Mouse (Mus musculus): ENCODE measurements around the gene Gab1. TPM values are rescaled to one million over a fixed set of nuclear protein-coding genes. Genes with fewer than 3 reads are reported as not detected.
A peak's percentile ranks its signal among the peaks of the same experiment; 100 is the strongest.
"Not testable (repeated sequence)": the region's sequence is repeated elsewhere in the genome, so short reads cannot be mapped to it uniquely, and the experiment has no call there.

Gene Gab1
- total and polyA plus RNA-seq, 3 experiments = 32.6 to 40.2 (median 38.3) TPM

- H3K27me3 ChIP-seq (ENCODE audit: control insufficient read depth, insufficient read depth, low read length) = no peaks in the 10 kb centered on the region
- H3K9ac ChIP-seq (ENCODE audit: low read depth, low read length) = no peak overlapping the region
- H3K4me1 ChIP-seq (ENCODE audit: control insufficient read depth, insufficient read depth, low read length) = no peaks in the 10 kb centered on the region; the same call in 1 of the 2 replicates
- no peak overlapping the region for H3K4me3 ChIP-seq
- no peak overlapping the region for H3K27ac ChIP-seq
- 87% methylated on average over 6 of the region's 6 CpGs for WGBS
- intact Hi-C loops (cut with DNase I) = no loop called here
- peaks cover 12% of the 10 kb centered on the region for H3K36me3 ChIP-seq (ENCODE audit: control insufficient read depth, insufficient read depth, low read length)
- TF ChIP-seq CTCF (IDR thresholded peaks at IDR 0.05) = no peak
- no peak for TF ChIP-seq POLR2A (IDR thresholded peaks at IDR 0.05; ENCODE audit: insufficient read depth, low read depth, low read length)
- TF ChIP-seq EP300 (IDR thresholded peaks at IDR 0.05; ENCODE audit: insufficient read depth, low read depth, low read length) = no peak
- H3K79me2 ChIP-seq (replicated peaks; ENCODE audit: control insufficient read depth, insufficient read depth, low read length) = no peaks in the 10 kb centered on the region
- no peak for DNase-seq
These were observed 111.9 kb downstream of the Gab1 start for GRCm38 (mm10) chr8:80768451-80768850.

DNA sequence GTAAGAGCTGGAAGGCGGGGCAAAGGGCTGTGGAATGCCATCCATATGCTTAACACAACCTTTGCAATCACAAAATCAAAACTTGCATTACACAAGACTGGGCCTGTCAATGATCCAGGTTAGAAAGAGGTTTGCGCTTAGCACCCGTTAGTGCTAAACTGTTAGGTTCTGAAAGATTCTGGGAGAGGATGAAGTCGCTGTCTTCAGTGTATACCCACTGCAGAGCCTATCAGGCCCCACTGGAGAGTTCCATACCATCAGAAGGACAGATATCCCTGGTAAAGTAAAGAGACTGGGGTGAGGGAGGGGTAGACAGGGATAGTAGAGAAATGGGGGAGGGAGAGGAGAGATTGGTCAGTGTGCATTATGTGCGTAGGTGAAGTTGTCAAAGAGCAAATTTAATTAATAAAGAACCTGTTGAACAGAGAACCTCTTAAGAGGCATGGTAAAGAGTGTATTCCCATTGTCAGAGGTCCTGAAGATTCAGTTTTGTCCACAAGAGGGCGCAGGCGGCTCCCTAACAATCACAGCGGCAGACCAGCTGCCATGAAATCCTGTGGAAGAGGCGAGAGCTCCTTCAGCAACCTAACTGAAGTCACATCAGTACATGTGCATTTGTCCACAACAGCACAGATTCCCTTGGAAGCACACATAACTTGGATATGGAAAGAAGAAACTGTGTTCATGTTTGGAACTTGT lies 127.2 kb downstream of the Gab1 start:
- no peak overlapping the region for H3K9ac ChIP-seq (ENCODE audit: low read depth, low read length)
- H3K36me3 ChIP-seq (ENCODE audit: control insufficient read depth, insufficient read depth, low read length) = no peaks in the 10 kb centered on the region
- peak; percentile 74 to 83 for DNase-seq
- no peaks in the 10 kb centered on the region for H3K27me3 ChIP-seq (ENCODE audit: control insufficient read depth, insufficient read depth, low read length)
- no peaks in the 10 kb centered on the region for H3K79me2 ChIP-seq (replicated peaks; ENCODE audit: control insufficient read depth, insufficient read depth, low read length)
- no peak overlapping the region for H3K27ac ChIP-seq
- H3K4me3 ChIP-seq = no peak overlapping the region
- WGBS = 27% methylated on average over 9 of the region's 9 CpGs
- intact Hi-C loops (cut with DNase I) = loop anchor here (1.0 to 5.0 kb wide), 4 partner anchors 60 to 244 kb away; no protein-coding TSS in a partner anchor
- peaks cover 3% of the 10 kb centered on the region; the same call in 1 of the 2 replicates for H3K4me1 ChIP-seq (ENCODE audit: control insufficient read depth, insufficient read depth, low read length)
- TF ChIP-seq EP300 (IDR thresholded peaks at IDR 0.05; ENCODE audit: insufficient read depth, low read depth, low read length) = peak; percentile 74; the same call in 1 of the 2 replicates
- TF ChIP-seq POLR2A (IDR thresholded peaks at IDR 0.05; ENCODE audit: insufficient read depth, low read depth, low read length) = no peak
- peak; percentile 97 for TF ChIP-seq CTCF (IDR thresholded peaks at IDR 0.05)

- Histone ChIP-seq H3K27me3 (ENCODE audit: control insufficient read depth, insufficient read depth, low read length) (no peaks in the 10 kb centered on the region), H3K4me3 (no peak overlapping the region), H3K9ac (ENCODE audit: low read depth, low read length) (no peak overlapping the region), H3K79me2 (replicated peaks; ENCODE audit: control insufficient read depth, insufficient read depth, low read length) (no peaks in the 10 kb centered on the region), H3K4me1 (ENCODE audit: control insufficient read depth, insufficient read depth, low read length) (peaks cover 3% of the 10 kb centered on the region; the same call in 1 of the 2 replicates), H3K36me3 (ENCODE audit: control insufficient read depth, insufficient read depth, low read length) (no peaks in the 10 kb centered on the region), H3K27ac (no peak overlapping the region)
- TF ChIP-seq POLR2A (IDR thresholded peaks at IDR 0.05; ENCODE audit: insufficient read depth, low read depth, low read length) (no peak), EP300 (IDR thresholded peaks at IDR 0.05; ENCODE audit: insufficient read depth, low read depth, low read length) (no peak), CTCF (IDR thresholded peaks at IDR 0.05) (no peak)
- intact Hi-C loops (cut with DNase I) = loop anchor here (1.0 to 5.0 kb wide), 3 partner anchors 11 to 240 kb away; no protein-coding TSS in a partner anchor
- no peak for DNase-seq
- whole genome bisulfite sequencing = 61% methylated on average over 7 of the region's 7 CpGs
These were observed 127.9 kb downstream of the Gab1 start for GRCm38 (mm10) chr8:80752429-80752828.

DNA sequence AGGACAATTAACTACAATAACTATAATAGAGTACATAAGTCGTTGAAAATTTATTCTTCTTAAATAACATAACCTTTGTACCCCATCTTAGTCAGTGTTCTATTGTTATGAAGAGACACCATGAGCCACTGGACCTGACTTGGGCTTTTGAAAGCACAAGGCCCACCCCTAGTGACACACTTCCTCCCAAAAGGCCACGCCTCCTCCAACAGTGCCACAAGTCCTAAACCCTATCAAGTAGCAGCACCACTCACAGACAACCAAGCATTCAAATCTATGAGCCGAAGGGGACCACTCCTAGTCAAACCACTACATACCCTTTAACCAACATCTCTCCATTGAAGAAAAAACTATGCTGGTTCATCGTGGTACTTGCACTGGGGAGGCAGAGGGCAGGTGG lies 131.2 kb downstream of the Gab1 start:
- Histone ChIP-seq H3K36me3 (ENCODE audit: control insufficient read depth, insufficient read depth, low read length) (no peaks in the 10 kb centered on the region), H3K27me3 (ENCODE audit: control insufficient read depth, insufficient read depth, low read length) (no peaks in the 10 kb centered on the region), H3K4me1 (ENCODE audit: control insufficient read depth, insufficient read depth, low read length) (peaks cover 3% of the 10 kb centered on the region; the same call in 1 of the 2 replicates), H3K79me2 (replicated peaks; ENCODE audit: control insufficient read depth, insufficient read depth, low read length) (no peaks in the 10 kb centered on the region), H3K9ac (ENCODE audit: low read depth, low read length) (no peak overlapping the region), H3K4me3 (no peak overlapping the region), H3K27ac (no peak overlapping the region)
- no peak for TF ChIP-seq CTCF (IDR thresholded peaks at IDR 0.05)
- DNase-seq = no peak
- WGBS = 84% methylated on average over 4 of the region's 4 CpGs
- intact Hi-C loops (cut with DNase I) = no loop called here

DNA sequence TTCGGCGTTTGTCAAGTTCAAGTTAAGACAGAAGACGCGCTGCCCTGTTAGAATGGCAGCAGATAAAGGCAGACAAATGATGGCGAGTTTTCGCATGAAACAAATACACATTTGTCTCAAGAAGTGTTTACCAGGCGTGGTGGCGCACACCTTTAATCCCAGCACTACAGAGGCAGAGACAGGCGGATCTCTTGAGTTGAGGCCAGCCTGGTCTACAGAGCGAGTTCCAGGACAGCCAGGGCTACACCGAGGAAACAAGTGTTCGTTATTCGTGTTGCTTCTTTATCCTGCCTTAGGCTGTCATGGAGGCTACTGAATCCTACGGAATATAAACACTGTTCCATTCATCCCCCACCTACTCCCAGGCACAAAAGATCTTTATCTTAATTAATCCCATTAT lies 140.4 kb downstream of the Gab1 start:
- Histone ChIP-seq H3K4me3 (peak overlapping the region; percentile 76), H3K36me3 (ENCODE audit: control insufficient read depth, insufficient read depth, low read length) (peaks cover 8% of the 10 kb centered on the region), H3K79me2 (replicated peaks; ENCODE audit: control insufficient read depth, insufficient read depth, low read length) (no peaks in the 10 kb centered on the region), H3K27ac (peak overlapping the region; percentile 96), H3K4me1 (ENCODE audit: control insufficient read depth, insufficient read depth, low read length) (peaks cover 5% of the 10 kb centered on the region), H3K27me3 (ENCODE audit: control insufficient read depth, insufficient read depth, low read length) (no peaks in the 10 kb centered on the region), H3K9ac (ENCODE audit: low read depth, low read length) (peak overlapping the region; percentile 71)
- DNase-seq = no peak
- 13% methylated on average over 14 of the region's 14 CpGs for WGBS
- TF ChIP-seq EP300 (IDR thresholded peaks at IDR 0.05; ENCODE audit: insufficient read depth, low read depth, low read length) (no peak), POLR2A (IDR thresholded peaks at IDR 0.05; ENCODE audit: insufficient read depth, low read depth, low read length) (no peak), CTCF (IDR thresholded peaks at IDR 0.05) (no peak)
- intact Hi-C loops (cut with DNase I) = no loop called here

GRCm38 (mm10) chr8:80739155-80739924 lies 141.0 kb downstream of the Gab1 start, which contains the start of gene Smarca5:
TSS of gene Smarca5 (minus strand) at chr8:80739497.
- peak; percentile 82 for TF ChIP-seq POLR2A (IDR thresholded peaks at IDR 0.05; ENCODE audit: insufficient read depth, low read depth, low read length)
- peak; percentile 23; the same call in 1 of the 2 replicates for TF ChIP-seq CTCF (IDR thresholded peaks at IDR 0.05)
- peak within 1 kb of the TSS; percentile 96 for H3K27ac ChIP-seq
- under 1% methylated on average over 88 of the region's 91 CpGs for WGBS

More at GRCm38 (mm10) chr8:80739155-80739924, 141.0 kb downstream of the Gab1 start, which contains the start of gene Smarca5:
- peak; percentile 96 to 98 for DNase-seq
- H3K36me3 ChIP-seq (ENCODE audit: control insufficient read depth, insufficient read depth, low read length); H3K4me1 ChIP-seq (ENCODE audit: control insufficient read depth, insufficient read depth, low read length); intact Hi-C loops (cut with DNase I); H3K79me2 ChIP-seq (replicated peaks; ENCODE audit: control insufficient read depth, insufficient read depth, low read length); H3K27me3 ChIP-seq (ENCODE audit: control insufficient read depth, insufficient read depth, low read length): not testable (repeated sequence)
- H3K9ac ChIP-seq (ENCODE audit: low read depth, low read length) = peak within 1 kb of the TSS; percentile 99
- peak within 1 kb of the TSS; percentile 87 for H3K4me3 ChIP-seq
